Mouse (Mus musculus): ENCODE measurements around the gene Grem2. TPM values are rescaled to one million over a fixed set of nuclear protein-coding genes. Genes with fewer than 3 reads are reported as not detected.

Grem2 gene
- polyA plus RNA-seq, 1 experiment from 2014 or later: 3.4 TPM

- Histone ChIP-seq H3K27me3 (replicated peaks; ENCODE audit: control insufficient read depth, insufficient read depth, low read length) (no peaks in the 10 kb centered on the region), H3K27ac (ENCODE audit: low read depth, low read length) (no peak overlapping the region), H3K4me1 (ENCODE audit: control insufficient read depth, insufficient read depth, low read depth, low read length) (no peaks in the 10 kb centered on the region), H3K4me3 (ENCODE audit: low read length) (no peak overlapping the region), H3K9me3 (ENCODE audit: control insufficient read depth, low read length) (no peaks in the 10 kb centered on the region), H3K4me2 (ENCODE audit: low read length) (no peak overlapping the region), H3K9ac (ENCODE audit: low read depth, low read length) (no peak overlapping the region), H3K36me3 (ENCODE audit: control insufficient read depth, insufficient read depth, low read length) (no peaks in the 10 kb centered on the region)
- 70% methylated on average over 1 of the region's 1 CpGs for WGBS
- no peak for ATAC-seq
These were observed 18.9 kb downstream of the Grem2 start for GRCm38 (mm10) chr1:174902755-174903154.

GRCm38 (mm10) chr1:174892471-174892870, 29.1 kb downstream of the Grem2 start:
- Histone ChIP-seq H3K27ac (ENCODE audit: low read depth, low read length) (no peak overlapping the region), H3K4me3 (ENCODE audit: low read length) (no peak overlapping the region), H3K4me1 (ENCODE audit: control insufficient read depth, insufficient read depth, low read depth, low read length) (no peaks in the 10 kb centered on the region), H3K9ac (ENCODE audit: low read depth, low read length) (no peak overlapping the region), H3K4me2 (ENCODE audit: low read length) (no peak overlapping the region), H3K27me3 (replicated peaks; ENCODE audit: control insufficient read depth, insufficient read depth, low read length) (no peaks in the 10 kb centered on the region), H3K9me3 (ENCODE audit: control insufficient read depth, low read length) (no peaks in the 10 kb centered on the region), H3K36me3 (ENCODE audit: control insufficient read depth, insufficient read depth, low read length) (no peaks in the 10 kb centered on the region)
- no peak for ATAC-seq
- 94% methylated on average over 7 of the region's 7 CpGs for WGBS

GRCm38 (mm10) chr1:174888684-174889405, 32.8 kb downstream of the Grem2 start:
- H3K36me3 ChIP-seq (ENCODE audit: control insufficient read depth, insufficient read depth, low read length): no peaks in the 10 kb centered on the region
- WGBS: 91% methylated on average over 14 of the region's 14 CpGs
- H3K27me3 ChIP-seq (replicated peaks; ENCODE audit: control insufficient read depth, insufficient read depth, low read length): no peaks in the 10 kb centered on the region
- ATAC-seq: no peak
- no peak overlapping the region for H3K9ac ChIP-seq (ENCODE audit: low read depth, low read length)
- H3K4me3 ChIP-seq (ENCODE audit: low read length): no peak overlapping the region
- no peaks in the 10 kb centered on the region for H3K4me1 ChIP-seq (ENCODE audit: control insufficient read depth, insufficient read depth, low read depth, low read length)
- no peak overlapping the region for H3K27ac ChIP-seq (ENCODE audit: low read depth, low read length)
- no peak overlapping the region for H3K4me2 ChIP-seq (ENCODE audit: low read length)
- no peaks in the 10 kb centered on the region for H3K9me3 ChIP-seq (ENCODE audit: control insufficient read depth, low read length)

- Histone ChIP-seq H3K9ac (ENCODE audit: low read depth, low read length) (no peak overlapping the region), H3K36me3 (ENCODE audit: control insufficient read depth, insufficient read depth, low read length) (no peaks in the 10 kb centered on the region), H3K4me2 (ENCODE audit: low read length) (no peak overlapping the region), H3K27me3 (replicated peaks; ENCODE audit: control insufficient read depth, insufficient read depth, low read length) (no peaks in the 10 kb centered on the region), H3K4me1 (ENCODE audit: control insufficient read depth, insufficient read depth, low read depth, low read length) (no peaks in the 10 kb centered on the region), H3K4me3 (ENCODE audit: low read length) (no peak overlapping the region), H3K9me3 (ENCODE audit: control insufficient read depth, low read length) (no peaks in the 10 kb centered on the region), H3K27ac (ENCODE audit: low read depth, low read length) (no peak overlapping the region)
- 93% methylated on average over 1 of the region's 1 CpGs for WGBS
- ATAC-seq: no peak
These were observed 33.5 kb downstream of the Grem2 start for GRCm38 (mm10) chr1:174888073-174888472.

- no peaks in the 10 kb centered on the region for H3K4me1 ChIP-seq (ENCODE audit: control insufficient read depth, insufficient read depth, low read depth, low read length)
- no peak overlapping the region for H3K4me3 ChIP-seq (ENCODE audit: low read length)
- H3K36me3 ChIP-seq (ENCODE audit: control insufficient read depth, insufficient read depth, low read length): no peaks in the 10 kb centered on the region
- H3K4me2 ChIP-seq (ENCODE audit: low read length): no peak overlapping the region
- ATAC-seq: no peak
- no peaks in the 10 kb centered on the region for H3K9me3 ChIP-seq (ENCODE audit: control insufficient read depth, low read length)
- WGBS: 85% methylated on average over 1 of the region's 1 CpGs
- H3K9ac ChIP-seq (ENCODE audit: low read depth, low read length): no peak overlapping the region
- H3K27ac ChIP-seq (ENCODE audit: low read depth, low read length): no peak overlapping the region
- no peaks in the 10 kb centered on the region for H3K27me3 ChIP-seq (replicated peaks; ENCODE audit: control insufficient read depth, insufficient read depth, low read length)
These were observed 39.1 kb downstream of the Grem2 start for GRCm38 (mm10) chr1:174882496-174882895.

GRCm38 (mm10) chr1:174875173-174875572, 46.4 kb downstream of the Grem2 start:
- Histone ChIP-seq H3K36me3 (ENCODE audit: control insufficient read depth, insufficient read depth, low read length) (no peaks in the 10 kb centered on the region), H3K27ac (ENCODE audit: low read depth, low read length) (no peak overlapping the region), H3K9ac (ENCODE audit: low read depth, low read length) (no peak overlapping the region), H3K9me3 (ENCODE audit: control insufficient read depth, low read length) (no peaks in the 10 kb centered on the region), H3K4me2 (ENCODE audit: low read length) (no peak overlapping the region), H3K4me1 (ENCODE audit: control insufficient read depth, insufficient read depth, low read depth, low read length) (no peaks in the 10 kb centered on the region), H3K4me3 (ENCODE audit: low read length) (no peak overlapping the region), H3K27me3 (replicated peaks; ENCODE audit: control insufficient read depth, insufficient read depth, low read length) (no peaks in the 10 kb centered on the region)
- no peak for ATAC-seq
- 93% methylated on average over 4 of the region's 4 CpGs for WGBS

GRCm38 (mm10) chr1:174860407-174861118, 61.1 kb downstream of the Grem2 start:
- Histone ChIP-seq H3K9me3 (ENCODE audit: control insufficient read depth, low read length) (no peaks in the 10 kb centered on the region), H3K36me3 (ENCODE audit: control insufficient read depth, insufficient read depth, low read length) (no peaks in the 10 kb centered on the region), H3K9ac (ENCODE audit: low read depth, low read length) (no peak overlapping the region), H3K4me3 (ENCODE audit: low read length) (no peak overlapping the region), H3K4me2 (ENCODE audit: low read length) (no peak overlapping the region), H3K27me3 (replicated peaks; ENCODE audit: control insufficient read depth, insufficient read depth, low read length) (no peaks in the 10 kb centered on the region), H3K27ac (ENCODE audit: low read depth, low read length) (no peak overlapping the region), H3K4me1 (ENCODE audit: control insufficient read depth, insufficient read depth, low read depth, low read length) (no peaks in the 10 kb centered on the region)
- WGBS: 71% methylated on average over 10 of the region's 10 CpGs
- no peak for ATAC-seq

- Histone ChIP-seq H3K9me3 (ENCODE audit: control insufficient read depth, low read length) (no peaks in the 10 kb centered on the region), H3K9ac (ENCODE audit: low read depth, low read length) (no peak overlapping the region), H3K27me3 (replicated peaks; ENCODE audit: control insufficient read depth, insufficient read depth, low read length) (no peaks in the 10 kb centered on the region), H3K4me3 (ENCODE audit: low read length) (no peak overlapping the region), H3K36me3 (ENCODE audit: control insufficient read depth, insufficient read depth, low read length) (no peaks in the 10 kb centered on the region), H3K4me1 (ENCODE audit: control insufficient read depth, insufficient read depth, low read depth, low read length) (no peaks in the 10 kb centered on the region), H3K4me2 (ENCODE audit: low read length) (no peak overlapping the region), H3K27ac (ENCODE audit: low read depth, low read length) (no peak overlapping the region)
- ATAC-seq: no peak
- WGBS: 80% methylated on average over 2 of the region's 2 CpGs
These were observed 65.4 kb downstream of the Grem2 start for GRCm38 (mm10) chr1:174856188-174856587.

GRCm38 (mm10) chr1:174844786-174845185, 76.8 kb downstream of the Grem2 start:
- Histone ChIP-seq H3K4me1 (ENCODE audit: control insufficient read depth, insufficient read depth, low read depth, low read length) (no peaks in the 10 kb centered on the region), H3K4me2 (ENCODE audit: low read length) (no peak overlapping the region), H3K4me3 (ENCODE audit: low read length) (no peak overlapping the region), H3K9me3 (ENCODE audit: control insufficient read depth, low read length) (no peaks in the 10 kb centered on the region), H3K36me3 (ENCODE audit: control insufficient read depth, insufficient read depth, low read length) (no peaks in the 10 kb centered on the region), H3K9ac (ENCODE audit: low read depth, low read length) (no peak overlapping the region), H3K27ac (ENCODE audit: low read depth, low read length) (no peak overlapping the region), H3K27me3 (replicated peaks; ENCODE audit: control insufficient read depth, insufficient read depth, low read length) (no peaks in the 10 kb centered on the region)
- WGBS: 91% methylated on average over 6 of the region's 6 CpGs
- ATAC-seq: no peak
